Mouse (Mus musculus) heart, postnatal 0 days (tissue): ENCODE measurements around the gene Fbxl5.

Experiments used
- CTCF ChIP-seq: IDR thresholded peaks from 2 replicates; pipeline ENCODE4 v1.5.1; 2016; ENCODE audit warnings: antibody characterized with exemption, control low read depth, low read depth
- EP300 ChIP-seq: IDR thresholded peaks from 2 replicates; pipeline ENCODE4 v1.6.1; 2016; ENCODE audit warnings: antibody characterized with exemption, low read depth

GRCm38 (mm10) chr5:43783996-43784395 lies 37.4 kb downstream of the Fbxl5 start:
- no peak for TF ChIP-seq CTCF
- TF ChIP-seq EP300: no peak
